Mouse (Mus musculus): ENCODE results near the gene Xpr1. TPM values are rescaled to one million over a fixed set of nuclear protein-coding genes. Genes with fewer than 3 reads are reported as not detected.

The Xpr1 gene
- polyA plus RNA-seq, 1 experiment from 2014 or later: 6.7 TPM

GRCm38 (mm10) chr1:155232385-155232784 is 184.8 kb downstream of the Xpr1 start:
- no peak overlapping the region for H3K4me2 ChIP-seq (ENCODE audit: low read depth, low read length)
- H3K9me3 ChIP-seq (ENCODE audit: control insufficient read depth, low read length): no peaks in the 10 kb centered on the region
- H3K9ac ChIP-seq (ENCODE audit: low read depth, low read length): no peak overlapping the region
- no peaks in the 10 kb centered on the region for H3K27me3 ChIP-seq (replicated peaks; ENCODE audit: control insufficient read depth, insufficient read depth, low read length)
- peaks cover 34% of the 10 kb centered on the region for H3K4me1 ChIP-seq (ENCODE audit: control insufficient read depth, insufficient read depth, low read length)
- ATAC-seq: no peak
- 67% methylated on average over 12 of the region's 12 CpGs for WGBS
- peak overlapping the region; percentile 31; the same call in 1 of the 2 replicates for H3K27ac ChIP-seq (ENCODE audit: low read length)
- no peaks in the 10 kb centered on the region for H3K36me3 ChIP-seq (ENCODE audit: control insufficient read depth, insufficient read depth, low read length)
- no peak overlapping the region for H3K4me3 ChIP-seq (ENCODE audit: low read length)

GRCm38 (mm10) chr1:155229464-155230411 is 187.5 kb downstream of the Xpr1 start:
- Histone ChIP-seq H3K27me3 (replicated peaks; ENCODE audit: control insufficient read depth, insufficient read depth, low read length) (no peaks in the 10 kb centered on the region), H3K36me3 (ENCODE audit: control insufficient read depth, insufficient read depth, low read length) (no peaks in the 10 kb centered on the region), H3K9me3 (ENCODE audit: control insufficient read depth, low read length) (no peaks in the 10 kb centered on the region), H3K9ac (ENCODE audit: low read depth, low read length) (peak overlapping the region; percentile 6; the same call in 1 of the 2 replicates), H3K27ac (ENCODE audit: low read length) (peak overlapping the region; percentile 14), H3K4me3 (ENCODE audit: low read length) (no peak overlapping the region), H3K4me1 (ENCODE audit: control insufficient read depth, insufficient read depth, low read length) (peaks cover 25% of the 10 kb centered on the region), H3K4me2 (ENCODE audit: low read depth, low read length) (no peak overlapping the region)
- 47% methylated on average over 14 of the region's 14 CpGs for WGBS
- ATAC-seq: peak; percentile 22; the same call in 1 of the 2 replicates

Small RNAs within 50 kb of the gene (microRNA-seq; reads per million reads assigned to microRNA genes)
- not detected for gene Gm22569

Other genes with a start within 250 kb of the Xpr1 start
- gene BC034090, start 173.0 kb downstream of the Xpr1 start, polyA plus RNA-seq (2015; fragmentation: Nextera tagmentation; extraction: Ambion mirVana): 1.5 and 2.5 TPM in 2 replicates
- 48.2 and 49.1 TPM in 2 replicates for gene Acbd6, start 140.7 kb upstream of the Xpr1 start, polyA plus RNA-seq (2015; fragmentation: Nextera tagmentation; extraction: Ambion mirVana)